In the genomic region with DNA sequence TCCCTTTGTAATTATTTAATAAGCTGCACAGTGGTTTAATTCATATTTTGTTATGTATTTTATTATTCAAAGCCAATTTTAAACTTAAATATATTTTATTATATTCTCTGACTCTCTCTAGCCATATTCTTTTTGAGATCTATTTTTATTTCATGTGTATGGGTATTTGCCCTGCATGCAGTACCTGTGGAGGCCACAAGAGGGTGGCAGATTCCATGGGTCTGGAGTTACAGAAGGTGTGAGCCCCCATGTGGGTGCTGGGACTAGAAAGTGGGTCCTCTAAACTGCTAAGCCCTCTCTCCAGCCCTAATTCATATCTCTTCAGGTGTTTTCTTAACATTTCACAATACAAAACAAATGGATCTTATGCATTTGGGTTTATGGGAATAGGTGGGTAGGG, we compare ENCODE assay signal across 8 mouse cellular contexts. TPM values are rescaled to one million over a fixed set of nuclear protein-coding genes. Genes with fewer than 3 reads are reported as not detected.
DNase-seq lines count a peak whose midpoint lies in the region; ATAC-seq and TF ChIP-seq lines count a peak whose summit lies in the region.

No protein-coding gene starts in this region.

- no peaks in the 10 kb centered on the region for H3K9me3 ChIP-seq in liver, embryonic 11.5 days (ENCODE audit: control insufficient read depth, low read length)
- no peaks in the 10 kb centered on the region for H3K9me3 ChIP-seq in hindbrain, embryonic 13.5 days

- no peak overlapping the region for H3K9ac ChIP-seq in liver, embryonic 11.5 days (ENCODE audit: low read depth, low read length)
- H3K9ac ChIP-seq in hindbrain, embryonic 13.5 days: no peak overlapping the region

- peak; percentile 33; the same call in 1 of the 2 replicates for TF ChIP-seq CTCF in cerebellum, adult 2 months (IDR thresholded peaks at IDR 0.05; ENCODE audit: borderline replicate concordance, insufficient read depth, low read depth, low read length)
- peak; percentile 48 for TF ChIP-seq CTCF in lung, adult 2 months (IDR thresholded peaks at IDR 0.05; ENCODE audit: insufficient read depth, low read length)

- no peak overlapping the region for H3K4me3 ChIP-seq in cerebellum, adult 2 months (replicated peaks; ENCODE audit: insufficient read depth, low read depth, low read length)
- no peak overlapping the region for H3K4me3 ChIP-seq in liver, embryonic 11.5 days (ENCODE audit: low read depth, low read length)
- no peak overlapping the region for H3K4me3 ChIP-seq in lung, adult 2 months (replicated peaks; ENCODE audit: extremely low read depth, low read depth, low read length)
- no peak overlapping the region for H3K4me3 ChIP-seq in hindbrain, embryonic 13.5 days

- DNase-seq in cerebellum, adult 2 months: peak in 1 of 2 experiments; percentile 3
- DNase-seq in liver: peak; percentile 39
- no peak for DNase-seq in liver, embryonic 11.5 days (ENCODE audit: low spot score)
- DNase-seq in lung, adult 2 months: peak; percentile 6
- DNase-seq in thymus, postnatal 14 days: peak; percentile 41
- DNase-seq in cerebellum, postnatal 4 days (ENCODE audit: low spot score in 2 of 2): no peak

- no peak overlapping the region for H3K27ac ChIP-seq in cerebellum, adult 2 months (ENCODE audit: insufficient read depth, low read length)
- H3K27ac ChIP-seq in liver, embryonic 11.5 days (ENCODE audit: low read depth, low read length): no peak overlapping the region
- H3K27ac ChIP-seq in hindbrain, embryonic 13.5 days: no peak overlapping the region

- no peaks in the 10 kb centered on the region for H3K27me3 ChIP-seq in cerebellum, adult 2 months (ENCODE audit: control insufficient read depth, insufficient read depth, low read length)
- no peaks in the 10 kb centered on the region for H3K27me3 ChIP-seq in liver, embryonic 11.5 days (replicated peaks; ENCODE audit: control insufficient read depth, insufficient read depth, low read length)
- no peaks in the 10 kb centered on the region for H3K27me3 ChIP-seq in hindbrain, embryonic 13.5 days

- no peak for ATAC-seq in cerebellum, adult (ENCODE audit: insufficient number of reproducible peaks, low FRiP score, low TSS enrichment)
- no peak for ATAC-seq in liver, embryonic 11.5 days (replicated peaks; ENCODE audit: low FRiP score)
- no peak for ATAC-seq in hindbrain, embryonic 13.5 days (ENCODE audit: low FRiP score)

- H3K4me1 ChIP-seq in cerebellum, adult 2 months (ENCODE audit: control insufficient read depth, insufficient read depth, low read length): no peaks in the 10 kb centered on the region
- no peaks in the 10 kb centered on the region for H3K4me1 ChIP-seq in liver, embryonic 11.5 days (replicated peaks; ENCODE audit: control insufficient read depth, insufficient read depth, low read length)
- H3K4me1 ChIP-seq in lung, adult 2 months (ENCODE audit: control insufficient read depth, insufficient read depth, low read length): no peaks in the 10 kb centered on the region
- no peaks in the 10 kb centered on the region for H3K4me1 ChIP-seq in hindbrain, embryonic 13.5 days (replicated peaks)

- H3K36me3 ChIP-seq in liver, embryonic 11.5 days (ENCODE audit: control insufficient read depth, insufficient read depth, low read length): no peaks in the 10 kb centered on the region
- H3K36me3 ChIP-seq in hindbrain, embryonic 13.5 days: no peaks in the 10 kb centered on the region

- no peak for TF ChIP-seq POLR2A in cerebellum, adult 2 months (IDR thresholded peaks at IDR 0.05; ENCODE audit: borderline replicate concordance, insufficient read depth, low read length)
- no peak for TF ChIP-seq POLR2A in lung, adult 2 months (IDR thresholded peaks at IDR 0.05; ENCODE audit: borderline replicate concordance, extremely low read depth, low read depth, low read length)

- H3K4me2 ChIP-seq in liver, embryonic 11.5 days: no peak overlapping the region
- no peak overlapping the region for H3K4me2 ChIP-seq in hindbrain, embryonic 13.5 days

RNA-seq across cellular contexts. Expression of a gene that starts 55.4 kb away (rescaled TPM):
- 15.0 and 15.6 TPM in 2 replicates for polyA plus RNA-seq in cerebellum, adult 2 months (2012; rRNA removed)
- polyA plus RNA-seq in liver, embryonic 11.5 days (2014; fragmentation: Nextera tagmentation; extraction: Ambion mirVana): 6.9 and 7.1 TPM in 2 replicates
- 1.3 and 3.9 TPM in 2 replicates for polyA plus RNA-seq in lung, adult 2 months (2012; rRNA removed)
- 7.2 and 7.8 TPM in 2 replicates for polyA plus RNA-seq in hindbrain, embryonic 13.5 days (2015; fragmentation: Nextera tagmentation; extraction: Ambion mirVana)

Comparison
In these comparisons a context has a peak if more than half of its experiments do, and no peak if none do; other contexts are left out.
1. DNase-seq: peak in liver (single experiment), lung, adult 2 months (single experiment) and thymus, postnatal 14 days (single experiment); none in liver, embryonic 11.5 days (single experiment) and cerebellum, postnatal 4 days (0 of 2).